Mouse (Mus musculus) Muller cell, postnatal 12 days (primary cell): ENCODE data around the gene Palld.

Source experiments
- DNase-seq: peaks from one replicate; pipeline ENCODE4 v3.0.0-alpha.2; 2015; ENCODE audit errors: inconsistent ontology term

The Palld gene

DNA sequence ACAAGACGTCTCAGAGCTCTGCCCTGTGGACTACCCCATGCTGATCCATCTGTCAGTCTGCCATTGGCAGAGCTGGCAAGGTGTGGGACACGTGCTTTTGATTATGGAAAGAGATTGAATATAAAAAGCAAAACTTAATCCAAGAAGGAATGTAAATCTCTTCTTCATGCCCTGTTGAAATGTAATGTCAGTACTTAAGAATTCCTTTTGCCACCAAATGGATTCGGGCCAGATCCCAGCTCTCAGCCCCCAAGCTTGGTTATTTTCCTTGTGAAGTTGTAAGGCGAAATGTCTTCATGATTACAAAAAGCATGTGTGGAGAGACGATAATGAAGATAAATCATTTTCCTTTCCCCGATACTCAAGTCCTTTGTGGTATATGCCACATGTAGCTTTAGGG, 126.6 kb downstream of the Palld start:
- no peak for DNase-seq

DNA sequence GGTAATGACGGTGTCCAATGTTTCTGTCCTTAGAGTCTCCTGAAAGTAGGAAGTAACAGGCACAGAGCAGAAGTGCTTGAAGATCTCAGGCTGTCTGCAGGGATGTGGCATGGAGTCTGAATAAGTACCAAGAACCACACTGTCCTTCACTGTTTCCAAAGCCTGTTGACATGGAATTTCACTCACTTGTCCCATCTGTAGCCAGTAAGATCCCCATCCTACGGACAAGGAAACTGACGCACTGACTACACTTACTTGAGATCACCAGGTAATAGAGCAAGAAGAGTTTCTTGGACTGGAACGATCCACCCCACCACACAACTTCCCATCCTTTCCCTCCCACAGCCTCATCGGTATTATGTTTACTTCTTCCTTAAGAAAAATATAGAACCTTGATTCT, 128.3 kb downstream of the Palld start:
- DNase-seq: no peak

DNA sequence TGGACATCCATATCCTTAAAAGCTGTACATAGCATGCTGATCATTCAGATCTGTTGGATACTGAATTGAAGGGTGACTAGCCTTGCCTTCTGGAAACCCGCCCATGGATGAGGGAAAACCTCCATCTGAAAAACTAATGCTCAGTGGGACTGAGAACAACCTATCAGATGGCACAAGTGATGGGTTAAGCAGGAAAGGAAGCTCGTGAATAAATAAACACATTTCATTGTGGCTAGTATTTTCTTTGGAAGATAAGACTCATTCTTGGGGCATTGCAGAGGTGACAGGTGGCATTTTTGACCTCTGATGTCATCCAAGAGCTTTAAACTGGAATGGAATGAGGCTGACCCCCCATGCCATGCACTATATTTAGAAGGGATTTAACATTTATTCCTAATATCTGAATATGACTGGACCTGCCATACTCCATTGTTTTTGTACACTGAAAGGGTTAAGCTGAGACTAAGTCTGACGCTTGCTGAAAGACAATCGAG, 128.8 kb downstream of the Palld start:
- peak; percentile 27 for DNase-seq

GRCm38 (mm10) chr8:61771328-61771727, 131.2 kb downstream of the Palld start:
- no peak for DNase-seq

DNA sequence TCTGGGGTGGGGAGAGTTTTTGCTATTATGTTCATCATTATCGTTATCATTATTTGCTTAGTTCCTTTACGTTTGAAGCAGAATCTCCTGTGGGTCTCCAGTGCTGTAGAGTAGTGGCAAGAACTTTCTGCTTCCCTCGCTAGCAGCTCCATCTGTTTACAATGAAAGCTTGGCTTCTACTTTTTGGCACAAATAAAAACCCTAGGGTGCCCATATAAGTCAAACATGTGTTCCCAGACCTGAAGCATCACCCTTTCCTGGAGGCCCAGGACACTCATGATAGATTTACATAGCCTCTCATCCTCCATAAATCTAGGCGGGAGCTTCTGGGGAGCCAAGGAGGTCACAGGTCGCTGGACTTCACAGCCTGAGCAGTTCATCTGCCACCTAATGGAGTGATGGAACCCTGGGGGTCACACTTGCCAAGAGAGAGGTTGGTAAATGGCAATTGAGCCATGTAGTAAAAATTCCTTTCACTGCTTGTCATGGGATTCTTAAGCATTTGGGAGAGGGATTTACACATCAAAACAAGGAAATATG, 133.1 kb downstream of the Palld start:
- DNase-seq: no peak

- no peak for DNase-seq
Observed at GRCm38 (mm10) chr8:61760190-61760578, 142.3 kb downstream of the Palld start.

DNA sequence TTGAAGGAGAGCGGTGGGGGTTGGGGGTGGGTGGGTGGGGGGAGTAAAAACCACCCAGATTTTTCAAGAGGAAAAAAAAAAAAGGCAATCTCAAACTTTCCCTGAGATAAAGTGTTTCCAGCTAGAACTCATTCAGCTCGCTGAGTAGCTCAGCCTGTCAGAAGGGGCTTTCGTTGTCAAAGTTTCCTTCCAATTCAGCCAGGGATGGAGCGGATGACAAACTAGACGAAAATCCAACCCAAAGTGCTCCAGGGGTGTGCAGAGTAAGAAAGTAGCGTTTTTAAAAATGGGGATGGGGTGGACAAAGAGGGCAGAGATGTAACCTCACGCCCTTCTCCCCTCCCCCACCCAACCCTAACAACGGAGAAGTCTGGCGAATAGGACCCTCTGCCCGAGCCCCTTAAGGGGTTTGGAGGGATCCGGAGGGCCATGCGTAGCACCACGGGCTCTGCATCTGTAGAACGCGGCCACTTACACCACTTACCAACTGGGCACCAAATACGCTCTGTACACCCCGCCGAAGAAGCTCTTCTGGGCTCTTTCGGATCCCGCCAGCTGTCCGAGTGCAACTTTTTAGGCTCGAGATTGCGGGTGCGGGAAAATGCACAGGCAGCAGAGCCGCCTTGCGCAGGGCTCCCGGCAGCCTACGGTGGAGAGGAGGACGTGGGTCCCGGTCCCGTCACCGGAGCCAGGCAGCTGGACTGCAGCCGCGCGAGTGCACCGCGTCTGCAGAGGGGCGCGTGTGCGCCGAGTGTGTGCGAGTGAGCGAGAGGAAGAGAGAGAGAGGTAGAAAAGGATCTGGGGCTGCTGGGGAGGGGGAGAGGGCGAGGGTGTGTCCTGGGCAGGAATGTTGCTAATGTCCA, 142.9 kb downstream of the Palld start:
- DNase-seq: peak; percentile 69

GRCm38 (mm10) chr8:61758686-61759326, 143.7 kb downstream of the Palld start:
- DNase-seq: peak; percentile 89

DNA sequence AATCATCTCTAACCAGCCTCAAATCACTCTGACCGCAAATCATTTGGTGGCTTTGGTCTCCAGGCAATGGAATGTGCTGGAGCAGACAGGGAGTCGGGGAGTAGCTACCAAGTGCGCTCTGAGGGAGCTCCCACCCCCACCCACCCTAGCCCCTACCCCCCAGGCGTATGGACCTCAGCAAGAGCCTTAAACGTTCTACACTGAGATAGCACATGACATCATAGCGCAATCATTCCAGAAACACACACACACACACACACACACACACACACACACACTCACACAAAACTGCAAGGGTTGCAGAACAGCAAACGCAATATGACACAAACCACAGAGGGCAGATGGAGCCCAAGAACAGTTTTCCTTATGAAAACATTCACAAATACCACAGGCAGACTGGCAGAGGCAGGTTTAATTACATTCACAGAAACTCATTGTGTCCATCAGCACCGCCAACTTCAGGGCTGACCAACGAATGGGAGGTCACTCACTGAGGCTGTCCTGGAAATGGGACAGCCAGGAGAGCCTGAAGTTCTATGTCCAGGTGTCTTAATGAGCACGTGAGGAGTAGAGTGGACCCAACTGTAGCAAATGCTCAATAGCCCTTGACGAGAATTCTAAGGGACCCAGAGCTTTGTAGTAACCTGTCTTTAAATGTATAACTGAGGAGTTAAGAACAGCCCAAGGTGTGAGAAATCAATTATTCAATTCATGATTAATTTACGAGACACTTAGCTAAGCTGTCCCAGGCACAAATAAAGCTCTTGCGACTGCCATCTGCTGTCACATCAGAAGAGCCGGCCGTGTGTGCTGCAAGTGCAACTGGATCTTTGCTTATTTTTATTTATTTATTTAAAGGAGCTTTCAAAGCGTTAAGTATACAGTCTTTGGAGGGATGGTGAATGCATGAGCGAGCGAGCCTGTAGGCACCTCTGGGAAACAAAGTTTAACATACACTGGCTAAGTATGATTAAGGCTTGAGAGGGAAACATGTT, 145.2 kb downstream of the Palld start:
- peak; percentile 84 for DNase-seq

DNA sequence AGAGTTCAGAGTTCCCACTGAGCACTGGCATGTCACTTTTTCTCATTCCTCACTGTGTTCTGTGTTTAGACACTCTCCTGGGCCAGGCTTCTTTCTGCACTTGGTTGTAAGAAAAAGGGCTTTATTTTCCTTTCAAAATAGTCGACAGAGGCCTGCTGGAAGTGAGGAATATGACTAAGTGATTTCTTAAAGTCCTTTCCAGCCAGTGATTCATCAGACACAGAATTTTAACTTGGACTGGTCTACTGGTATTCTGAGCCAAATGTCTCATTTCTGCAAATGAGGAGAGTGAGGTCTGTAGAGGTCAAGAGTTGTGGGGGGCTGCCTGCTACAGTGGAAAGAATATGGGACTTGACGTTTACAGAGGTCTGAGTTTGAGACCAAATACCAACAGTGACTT, 147.3 kb downstream of the Palld start:
- DNase-seq: peak; percentile 74

GRCm38 (mm10) chr8:61747070-61747469, 155.4 kb downstream of the Palld start:
- no peak for DNase-seq

DNA sequence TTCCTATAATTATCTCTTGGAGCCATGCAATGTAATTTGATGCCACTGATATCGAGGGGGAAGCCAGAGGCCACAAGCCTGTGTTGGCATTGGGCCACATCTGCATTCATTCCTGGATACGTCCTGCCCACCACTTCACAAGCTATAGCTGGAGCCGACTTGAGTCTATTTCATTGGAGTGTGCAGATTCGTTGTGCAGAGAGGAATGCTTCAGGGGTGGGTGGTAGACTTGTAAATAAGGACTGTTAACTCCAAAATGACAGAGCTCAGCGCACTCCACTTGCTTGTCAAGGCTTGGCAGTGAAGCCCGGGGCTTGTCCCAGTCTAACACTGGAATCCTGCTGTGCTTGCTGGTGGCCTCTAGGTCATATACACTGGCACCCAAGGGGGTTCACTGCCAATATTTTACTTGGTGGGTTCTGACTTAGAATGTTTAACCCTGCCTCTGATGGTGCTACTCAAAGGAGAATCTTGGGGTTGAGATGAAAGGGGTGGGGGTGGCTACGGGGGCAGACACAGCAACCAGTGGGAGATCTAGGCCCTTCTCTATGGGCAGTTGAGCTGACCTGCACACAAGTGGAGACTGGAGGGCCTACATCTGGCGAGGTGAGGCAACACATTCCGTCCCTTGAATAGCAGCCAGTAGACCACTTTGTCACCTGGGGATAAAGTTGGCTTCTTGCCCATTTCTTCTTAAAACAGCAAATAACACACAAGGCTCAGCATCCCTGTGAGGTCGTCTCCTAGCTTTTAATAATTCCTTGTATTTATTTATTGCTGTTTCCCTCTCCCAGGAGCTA, 157.1 kb downstream of the Palld start:
- DNase-seq: peak; percentile 64

- DNase-seq: no peak
Observed at GRCm38 (mm10) chr8:61743764-61744562, 158.5 kb downstream of the Palld start.

GRCm38 (mm10) chr8:61737465-61737864, 165.0 kb downstream of the Palld start:
- no peak for DNase-seq

- no peak for DNase-seq
Observed at GRCm38 (mm10) chr8:61736739-61737243, 165.7 kb downstream of the Palld start.

GRCm38 (mm10) chr8:61736117-61736516, 166.4 kb downstream of the Palld start:
- DNase-seq: no peak

DNA sequence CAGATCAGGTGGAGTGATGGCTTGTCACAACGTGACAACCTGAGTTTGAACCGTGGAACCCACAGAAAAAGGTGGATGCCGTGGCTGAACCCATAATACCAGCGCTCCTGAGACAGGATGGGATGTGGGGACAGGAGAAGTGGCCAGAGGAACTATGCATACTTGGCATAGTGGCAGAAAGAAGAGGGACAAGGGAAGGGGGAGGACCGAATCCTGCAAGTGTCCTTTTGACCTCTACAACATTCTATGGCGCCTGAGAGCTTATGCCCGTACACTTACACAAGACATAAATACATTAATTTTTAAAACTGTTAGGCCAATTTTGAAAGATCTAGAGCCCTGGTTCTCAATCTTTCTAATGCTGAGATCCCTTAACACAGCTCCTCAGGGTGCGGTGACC, 168.3 kb downstream of the Palld start:
- DNase-seq: no peak

DNA sequence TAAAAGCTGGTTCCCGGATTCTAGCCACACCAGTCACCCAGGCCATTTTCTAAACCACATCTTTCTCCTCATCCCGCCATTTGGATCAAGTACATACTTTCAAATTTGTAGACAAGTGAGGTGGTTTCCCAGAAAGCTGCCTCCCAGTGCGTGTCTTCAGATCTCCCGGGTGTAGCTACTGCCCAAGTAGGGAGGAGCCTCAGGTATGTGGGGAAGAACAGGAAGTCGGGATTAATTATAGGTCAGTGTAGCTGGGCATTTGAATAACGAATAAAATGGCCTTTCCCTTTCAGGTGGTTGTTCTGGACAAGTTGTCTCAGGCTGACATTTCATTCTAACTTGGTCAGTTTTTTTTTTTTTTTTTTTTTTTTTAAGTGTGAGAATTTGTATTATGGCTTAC, 170.3 kb downstream of the Palld start:
- no peak for DNase-seq

GRCm38 (mm10) chr8:61731306-61732088, 171.0 kb downstream of the Palld start:
- no peak for DNase-seq
